Mouse (Mus musculus): ENCODE measurements around the gene Rhebl1.
A peak's percentile ranks its signal among the peaks of the same experiment; 100 is the strongest.

Rhebl1 gene

GRCm38 (mm10) chr15:98904692-98905091, 10.4 kb upstream of the Rhebl1 start:
- peak; percentile 34 for DNase-seq

- DNase-seq = no peak
Measured at GRCm38 (mm10) chr15:98902600-98902999, 8.3 kb upstream of the Rhebl1 start.

- no peak for DNase-seq
Measured at GRCm38 (mm10) chr15:98901530-98901929, 7.2 kb upstream of the Rhebl1 start.

GRCm38 (mm10) chr15:98897928-98898800, 3.8 kb upstream of the Rhebl1 start, which contains the start of gene Dhh:
TSS of gene Dhh (minus strand) at chr15:98898540.
- DNase-seq = no peak

- no peak for DNase-seq
Measured at GRCm38 (mm10) chr15:98897495-98897894, 3.2 kb upstream of the Rhebl1 start.

DNA sequence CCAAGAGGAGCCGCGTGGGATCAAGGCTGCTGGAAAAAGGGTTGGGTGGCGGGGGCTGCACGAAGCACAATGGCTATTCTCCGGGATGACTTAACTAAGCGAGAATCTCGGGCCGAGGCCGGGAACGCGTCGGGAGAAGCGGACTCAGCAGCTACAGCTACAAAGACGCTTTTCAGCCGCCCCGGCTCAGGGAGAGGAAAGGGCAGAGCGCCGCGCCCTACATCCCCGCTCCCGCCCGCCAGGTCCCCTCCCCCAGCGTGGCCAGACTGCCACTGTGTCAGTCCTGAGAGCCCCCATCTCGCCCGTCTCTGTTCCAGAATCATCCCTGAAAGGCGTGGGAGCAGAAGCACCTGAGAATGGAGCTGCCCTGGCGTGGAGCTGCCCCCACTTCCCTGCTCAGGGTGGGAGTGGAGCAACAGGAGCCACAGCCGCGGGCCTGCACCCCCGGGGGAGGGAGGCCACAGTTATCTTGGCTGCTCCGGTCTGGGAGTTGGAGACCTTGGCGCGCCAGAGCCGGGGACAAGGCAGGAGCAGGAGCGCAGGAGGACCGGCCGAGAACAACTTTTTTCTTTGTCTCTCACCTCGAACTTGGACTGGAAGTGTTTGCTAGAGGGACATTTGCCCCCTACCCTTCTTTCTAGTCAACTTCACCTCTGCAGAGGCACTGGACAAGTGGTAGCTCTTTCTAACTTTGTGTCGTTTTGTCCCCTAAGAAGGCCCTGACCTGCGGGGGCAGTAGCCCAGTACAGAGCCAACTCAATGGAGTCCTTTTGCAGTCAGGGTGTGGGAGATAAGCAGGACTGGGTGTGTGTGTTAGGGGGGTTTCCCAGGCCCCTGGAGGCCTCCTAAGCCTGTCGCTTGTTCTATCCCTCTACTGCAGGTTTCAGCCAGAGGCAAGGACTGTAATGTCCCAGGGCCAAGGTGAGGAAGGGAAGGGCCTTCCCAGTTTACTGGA, 1.6 kb upstream of the Rhebl1 start:
- no peak for DNase-seq

DNA sequence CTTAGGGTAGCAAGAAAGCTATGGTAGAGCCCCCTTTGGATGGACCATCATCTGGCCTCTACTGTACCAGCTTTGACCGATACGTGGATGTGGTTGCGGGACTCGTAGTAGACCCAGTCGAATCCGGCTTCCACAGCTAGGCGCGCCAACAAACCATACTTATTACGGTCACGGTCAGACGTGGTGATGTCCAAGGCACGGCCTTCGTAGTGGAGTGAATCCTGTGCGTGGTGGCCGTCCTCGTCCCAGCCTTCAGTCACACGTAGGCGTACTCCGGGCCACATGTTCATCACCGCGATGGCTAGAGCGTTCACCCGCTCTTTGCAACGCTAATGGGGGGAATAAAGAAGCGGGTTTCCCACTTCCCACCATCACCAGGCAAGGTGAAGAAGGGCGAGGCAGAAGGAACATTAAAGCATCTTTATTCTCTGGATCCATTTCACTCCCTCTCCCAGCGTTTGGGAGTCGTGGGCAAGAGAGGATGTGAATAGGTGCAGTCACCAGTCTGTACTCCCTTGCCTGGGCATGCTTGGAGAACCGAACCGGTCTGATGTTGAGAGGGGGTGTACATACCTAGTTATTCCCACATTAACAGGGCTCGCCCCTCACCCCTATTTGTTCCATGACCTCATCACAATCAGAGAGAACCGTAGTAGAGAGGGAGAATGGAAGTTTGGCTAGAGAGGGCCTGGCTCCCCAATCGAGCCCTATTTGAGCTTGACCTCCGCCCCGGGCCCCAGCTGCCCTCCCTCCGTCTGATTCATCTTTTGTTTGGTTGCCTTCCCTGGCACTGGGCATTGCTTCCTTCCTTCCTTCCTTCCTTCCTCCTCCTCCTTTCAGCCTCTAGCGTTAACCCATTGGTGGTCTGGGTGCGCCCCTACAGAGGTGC, 650 bp upstream of the Rhebl1 start:
- no peak for DNase-seq

DNA sequence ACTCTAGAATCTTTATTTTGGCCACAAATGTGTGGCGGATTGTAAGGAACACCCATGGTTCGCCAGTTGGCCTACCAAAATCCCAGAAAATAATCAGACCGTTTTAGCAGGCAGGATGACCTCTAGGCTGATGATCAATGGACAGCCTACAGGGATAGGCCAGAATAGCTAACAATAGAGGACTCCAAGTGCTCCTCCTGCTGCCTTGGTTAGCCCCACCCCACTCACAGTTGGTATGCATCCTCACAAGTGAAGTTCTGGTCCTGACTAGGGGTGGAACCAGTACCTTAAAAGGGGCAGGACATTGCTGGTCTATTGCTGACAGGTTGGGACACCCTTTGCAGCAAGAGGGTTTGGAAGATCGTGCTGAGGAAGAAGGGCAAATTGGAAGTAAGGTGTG, 1.3 kb downstream of the Rhebl1 start:
- DNase-seq = no peak

GRCm38 (mm10) chr15:98891907-98892606, 2.3 kb downstream of the Rhebl1 start:
- DNase-seq = peak; percentile 68 to 75

GRCm38 (mm10) chr15:98891198-98891742, 3.1 kb downstream of the Rhebl1 start:
- no peak for DNase-seq

- DNase-seq = peak in 1 of 2 experiments; percentile 19
Measured at GRCm38 (mm10) chr15:98887526-98887925, 6.8 kb downstream of the Rhebl1 start.

- no peak for DNase-seq
Measured at GRCm38 (mm10) chr15:98886667-98887387, 7.5 kb downstream of the Rhebl1 start.

- DNase-seq = no peak
Measured at GRCm38 (mm10) chr15:98884106-98884505, 10.2 kb downstream of the Rhebl1 start.

- DNase-seq = no peak
Measured at GRCm38 (mm10) chr15:98883661-98884060, 10.7 kb downstream of the Rhebl1 start.

GRCm38 (mm10) chr15:98881656-98882008, 12.7 kb downstream of the Rhebl1 start:
- DNase-seq = no peak

GRCm38 (mm10) chr15:98880978-98881655, 13.2 kb downstream of the Rhebl1 start:
- peak; percentile 92 for DNase-seq

GRCm38 (mm10) chr15:98877331-98877730, 17.0 kb downstream of the Rhebl1 start:
- peak in 1 of 2 experiments; percentile 75 for DNase-seq

GRCm38 (mm10) chr15:98871916-98872888, 22.1 kb downstream of the Rhebl1 start:
- DNase-seq = peak; percentile 92 to 95

All from cerebellum, postnatal 36 days (tissue).